Mouse (Mus musculus): Measurements from ENCODE around the gene Gm45261.

The Gm45261 gene

DNA sequence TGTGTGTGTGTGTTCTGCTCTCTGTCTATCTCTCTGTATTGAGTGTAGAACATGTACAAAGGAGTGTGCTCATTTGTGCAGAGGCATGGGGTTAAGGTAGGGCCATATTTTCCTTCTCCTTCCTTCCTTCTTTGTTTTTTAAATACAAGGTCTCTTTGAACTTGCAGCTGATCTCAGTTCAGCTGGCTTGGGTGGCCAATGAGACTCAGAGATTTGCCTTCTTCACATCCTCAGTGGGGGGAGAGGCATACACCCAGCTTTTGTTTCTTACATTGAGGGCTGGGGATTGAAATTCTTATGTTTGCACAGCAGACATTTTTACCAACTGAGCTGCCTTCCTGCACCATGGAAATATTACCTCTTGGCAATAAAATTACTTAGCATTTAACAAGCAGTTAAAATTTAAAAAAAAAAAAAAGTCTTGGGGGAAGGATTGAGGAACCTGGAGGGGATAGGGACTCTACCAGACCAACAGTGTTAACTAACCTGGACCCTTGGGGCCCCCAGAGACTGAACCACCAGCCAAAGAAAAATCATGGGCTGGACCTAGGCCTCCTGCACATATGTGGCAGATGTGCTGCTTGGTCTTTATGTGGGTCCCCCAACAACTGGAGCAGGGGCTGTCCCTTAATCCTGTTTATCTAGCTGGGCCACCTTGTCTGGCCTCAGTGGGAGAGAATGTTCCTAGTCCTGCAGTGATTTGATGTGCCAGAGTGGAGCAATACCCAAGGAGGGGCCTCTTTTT is 50.8 kb downstream of the Gm45261 start:
- DNase-seq (ENCODE audit: low spot score) = no peak

DNA sequence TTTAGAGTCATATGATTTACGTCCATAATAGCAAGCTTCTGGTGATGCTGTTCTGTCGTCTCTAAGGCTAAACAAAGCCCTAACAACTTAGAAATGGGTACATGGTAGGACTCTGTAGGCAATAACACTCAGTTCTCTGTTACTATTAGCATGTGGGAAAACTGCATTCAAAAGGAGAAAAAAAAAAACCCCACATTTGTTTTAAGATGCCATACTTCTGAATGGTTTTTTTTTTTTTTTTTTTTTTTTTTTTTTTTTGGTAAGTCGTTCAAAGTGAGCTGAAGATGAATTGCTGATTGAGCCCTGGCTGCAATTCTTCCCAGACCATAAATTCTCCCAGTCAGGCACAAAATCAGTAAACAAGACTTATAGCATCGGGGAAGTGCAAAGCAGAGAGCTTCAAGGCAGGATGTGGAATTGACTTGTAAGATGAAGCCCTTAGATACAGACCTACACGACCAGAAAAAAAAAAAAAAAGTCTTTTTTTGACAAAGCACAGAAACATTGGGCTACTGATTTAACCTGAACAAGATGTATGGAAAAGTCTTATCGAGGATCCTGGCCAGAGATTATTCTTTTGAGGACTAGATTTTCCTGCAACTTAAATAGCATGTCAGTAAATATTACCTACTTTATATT is 51.7 kb downstream of the Gm45261 start:
- DNase-seq (ENCODE audit: low spot score) = no peak

DNA sequence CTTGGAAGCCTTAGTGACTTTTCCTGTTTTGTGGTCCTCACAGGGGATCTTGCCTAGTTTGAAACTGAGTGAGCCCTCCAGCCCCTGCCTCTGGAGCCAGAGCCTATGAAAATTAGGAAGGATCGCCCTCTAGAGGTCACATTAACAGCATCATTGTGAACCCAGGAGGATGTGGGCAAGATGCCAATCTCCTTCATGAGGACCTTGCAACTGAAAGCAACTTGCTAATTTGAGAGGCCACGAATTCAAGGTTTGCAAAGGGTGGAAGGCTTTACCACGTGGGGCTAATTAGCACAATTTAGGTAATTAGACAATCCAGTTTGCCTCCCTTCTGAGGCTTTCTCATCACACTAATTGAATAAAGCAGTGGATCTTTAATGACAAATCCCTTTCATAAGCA is 52.7 kb downstream of the Gm45261 start:
- no peak for DNase-seq (ENCODE audit: low spot score)

DNA sequence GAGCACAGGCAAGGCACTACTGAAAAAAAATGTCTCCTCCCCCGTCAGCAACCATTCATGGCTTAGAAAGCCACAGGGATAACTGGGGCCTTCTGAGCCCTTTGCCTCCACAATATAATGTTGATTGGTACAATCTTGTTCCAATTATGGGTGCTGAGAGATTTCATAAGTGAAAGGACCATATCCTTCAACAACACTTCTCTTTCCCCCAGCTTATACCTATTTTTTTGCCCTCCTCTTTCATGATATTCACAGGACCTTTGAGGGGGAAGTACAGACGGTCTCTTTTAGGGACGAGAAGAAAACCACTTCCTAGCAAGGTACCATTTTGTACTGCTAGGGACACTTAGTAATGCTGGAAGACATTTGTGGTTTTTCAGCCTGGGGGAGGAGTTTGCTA is 57.1 kb downstream of the Gm45261 start:
- DNase-seq (ENCODE audit: low spot score) = no peak

GRCm38 (mm10) chr1:80403366-80403893 is 57.8 kb downstream of the Gm45261 start:
- DNase-seq (ENCODE audit: low spot score) = no peak

GRCm38 (mm10) chr1:80401961-80402360 is 59.3 kb downstream of the Gm45261 start:
- DNase-seq (ENCODE audit: low spot score) = no peak
